In the genomic region with DNA sequence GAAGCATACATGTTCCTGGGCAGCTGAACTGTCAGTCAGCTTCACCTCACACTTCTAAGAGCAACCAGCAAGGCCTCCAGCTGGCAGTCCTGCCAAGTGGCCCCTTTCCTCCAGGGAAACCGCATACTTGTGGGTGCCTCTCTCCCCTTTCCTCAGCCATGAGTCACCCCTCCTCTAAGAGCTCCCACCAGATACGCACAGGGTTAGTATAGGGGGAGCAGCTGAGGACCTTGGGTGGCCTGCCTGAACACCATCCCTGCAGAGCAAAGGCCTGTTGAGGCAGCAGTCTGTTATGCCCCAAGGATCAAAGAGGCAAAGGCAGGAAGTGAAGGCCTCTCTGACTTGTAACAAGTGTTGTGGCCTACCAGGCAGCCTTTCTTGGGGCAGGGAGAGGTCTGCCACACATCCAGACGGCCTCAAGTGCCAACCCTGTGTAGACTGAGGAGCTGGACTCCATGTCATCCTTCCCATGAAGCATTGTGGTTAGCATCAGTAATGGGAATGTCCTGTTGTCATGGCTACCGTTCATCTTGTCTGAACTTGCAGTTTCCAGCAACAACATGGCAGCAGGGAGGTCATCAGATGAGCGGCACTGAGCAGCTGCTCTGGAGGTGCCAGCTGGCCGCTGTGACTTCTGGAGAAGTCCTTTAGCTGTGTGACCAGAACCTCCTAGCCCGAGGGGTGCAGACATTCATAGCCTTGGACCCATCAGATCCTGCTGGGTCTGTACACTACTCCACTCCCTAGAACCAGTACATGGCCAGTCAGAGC, we compare ENCODE assay signal across 11 mouse cellular contexts. TPM values are rescaled to one million over a fixed set of nuclear protein-coding genes. Genes with fewer than 3 reads are reported as not detected.
DNase-seq lines count a peak whose midpoint lies in the region; ATAC-seq lines count a peak whose summit lies in the region.
"Had no signal": no experiment of that assay in that cellular context is flagged by ENCODE, and none has a peak within 500 bp of the region (broad histone marks: within the 10 kb centered on the region; RNA-seq: fewer than 3 reads in every experiment).

No protein-coding gene starts in this region.

- no peaks in the 10 kb centered on the region for H3K36me3 ChIP-seq in heart, embryonic 10.5 days
- H3K36me3 ChIP-seq in neural tube, embryonic 13.5 days, result no peaks in the 10 kb centered on the region
- H3K36me3 ChIP-seq in neural tube, embryonic 15.5 days, result no peaks in the 10 kb centered on the region
- no peaks in the 10 kb centered on the region for H3K36me3 ChIP-seq in limb, embryonic 10.5 days
- H3K36me3 ChIP-seq: hindbrain, embryonic 15.5 days; lung, embryonic 15.5 days had no signal

- WGBS in heart, embryonic 10.5 days, result 71% methylated on average over 7 of the region's 7 CpGs
- WGBS in neural tube, embryonic 13.5 days, result 66% methylated on average over 7 of the region's 7 CpGs
- 52% methylated on average over 7 of the region's 7 CpGs for WGBS in neural tube, embryonic 15.5 days
- WGBS in limb, embryonic 10.5 days, result 72% methylated on average over 7 of the region's 7 CpGs

- H3K4me3 ChIP-seq in heart, embryonic 10.5 days, result 0 out of 2 replicates have a peak overlapping the region, but pooled peaks have one; percentile 9
- no peak overlapping the region for H3K4me3 ChIP-seq in neural tube, embryonic 13.5 days
- no peak overlapping the region for H3K4me3 ChIP-seq in neural tube, embryonic 15.5 days (replicated peaks)
- no peak overlapping the region for H3K4me3 ChIP-seq in limb, embryonic 10.5 days
- H3K4me3 ChIP-seq: erythroblast, embryonic 14.5 days; hindbrain, embryonic 15.5 days; lung, embryonic 15.5 days had no signal

- no peaks in the 10 kb centered on the region for H3K27me3 ChIP-seq in heart, embryonic 10.5 days (ENCODE audit: insufficient read depth, poor library complexity, severe bottlenecking)
- no peaks in the 10 kb centered on the region for H3K27me3 ChIP-seq in neural tube, embryonic 13.5 days
- H3K27me3 ChIP-seq in neural tube, embryonic 15.5 days (replicated peaks), result no peaks in the 10 kb centered on the region
- H3K27me3 ChIP-seq in limb, embryonic 10.5 days (ENCODE audit: low read depth, poor library complexity, severe bottlenecking), result 0 out of 2 replicates have a peak, but pooled peaks cover 6% of the 10 kb centered on the region
- H3K27me3 ChIP-seq: hindbrain, embryonic 15.5 days; lung, embryonic 15.5 days had no signal

- peaks cover 90% of the 10 kb centered on the region for H3K4me1 ChIP-seq in heart, embryonic 10.5 days
- peaks cover 59% of the 10 kb centered on the region for H3K4me1 ChIP-seq in neural tube, embryonic 13.5 days (replicated peaks)
- peaks cover 50% of the 10 kb centered on the region for H3K4me1 ChIP-seq in neural tube, embryonic 15.5 days
- peaks cover 62% of the 10 kb centered on the region for H3K4me1 ChIP-seq in limb, embryonic 10.5 days

- peak overlapping the region; percentile 73 for H3K27ac ChIP-seq in heart, embryonic 10.5 days
- 0 out of 2 replicates have a peak overlapping the region, but pooled peaks have one; percentile 23 for H3K27ac ChIP-seq in neural tube, embryonic 13.5 days (replicated peaks)
- no peak overlapping the region for H3K27ac ChIP-seq in neural tube, embryonic 15.5 days (replicated peaks)
- peak overlapping the region; percentile 42 for H3K27ac ChIP-seq in limb, embryonic 10.5 days
- H3K27ac ChIP-seq: hindbrain, embryonic 15.5 days; lung, embryonic 15.5 days had no signal

- H3K4me2 ChIP-seq in neural tube, embryonic 13.5 days, result no peak overlapping the region
- H3K4me2 ChIP-seq in neural tube, embryonic 15.5 days, result no peak overlapping the region
- H3K4me2 ChIP-seq: hindbrain, embryonic 15.5 days; lung, embryonic 15.5 days had no signal

- intact Hi-C loops in heart, postnatal 36 days (cut with DNase I), result no loop called here

- H3K9me3 ChIP-seq in heart, embryonic 10.5 days, result no peaks in the 10 kb centered on the region
- no peaks in the 10 kb centered on the region for H3K9me3 ChIP-seq in neural tube, embryonic 13.5 days
- no peaks in the 10 kb centered on the region for H3K9me3 ChIP-seq in neural tube, embryonic 15.5 days (replicated peaks)
- no peaks in the 10 kb centered on the region for H3K9me3 ChIP-seq in limb, embryonic 10.5 days (replicated peaks)
- H3K9me3 ChIP-seq: hindbrain, embryonic 15.5 days; lung, embryonic 15.5 days had no signal

- no peak for ATAC-seq in neural tube, embryonic 13.5 days (ENCODE audit: low read depth)
- ATAC-seq in neural tube, embryonic 15.5 days (ENCODE audit: low FRiP score), result no peak

- no peak overlapping the region for H3K9ac ChIP-seq in neural tube, embryonic 13.5 days
- H3K9ac ChIP-seq in neural tube, embryonic 15.5 days (replicated peaks), result no peak overlapping the region
- H3K9ac ChIP-seq: hindbrain, embryonic 15.5 days; lung, embryonic 15.5 days had no signal

- DNase-seq in heart, embryonic 10.5 days (ENCODE audit: low spot score), result no peak
- DNase-seq in heart, postnatal 36 days, result no peak
- DNase-seq in limb, embryonic 10.5 days (ENCODE audit: low spot score), result no peak
- peak; percentile 60 for DNase-seq in thymus, postnatal 4 days
- no peak for DNase-seq in ovary, postnatal 14 days (ENCODE audit: low spot score)
- DNase-seq in cerebellum, adult 11 months, result no peak

RNA-seq across cellular contexts. Expression of a gene that starts 40.4 kb away (rescaled TPM):
- 3.6 and 4.6 TPM in 2 replicates for polyA plus RNA-seq in heart, embryonic 10.5 days (2016; fragmentation: Nextera tagmentation; extraction: Ambion mirVana)
- 1 to 10 TPM in 1 of 2 experiments, under 1 TPM in 1; 0.89 to 1.7 TPM for total RNA-seq in heart, postnatal 36 days (2021)
- polyA plus RNA-seq in neural tube, embryonic 13.5 days (2015; fragmentation: Nextera tagmentation; extraction: Ambion mirVana), result 5.6 and 5.7 TPM in 2 replicates
- polyA plus RNA-seq in neural tube, embryonic 15.5 days (2015; fragmentation: Nextera tagmentation; extraction: Ambion mirVana), result 6.4 and 6.7 TPM in 2 replicates
- polyA plus RNA-seq in limb, embryonic 10.5 days (2016; fragmentation: Nextera tagmentation; extraction: Ambion mirVana), result 3.5 and 6.5 TPM in 2 replicates

RNA-seq across cellular contexts. Expression of a gene that starts 40.6 kb away (rescaled TPM):
- polyA plus RNA-seq in heart, embryonic 10.5 days (2016; fragmentation: Nextera tagmentation; extraction: Ambion mirVana), result 144 and 165 TPM in 2 replicates
- total RNA-seq in heart, postnatal 36 days (2021), result 10 to 100 TPM; 67.0 to 72.9 TPM
- polyA plus RNA-seq in neural tube, embryonic 13.5 days (2015; fragmentation: Nextera tagmentation; extraction: Ambion mirVana), result 136 and 141 TPM in 2 replicates
- polyA plus RNA-seq in neural tube, embryonic 15.5 days (2015; fragmentation: Nextera tagmentation; extraction: Ambion mirVana), result 130 and 139 TPM in 2 replicates
- polyA plus RNA-seq in limb, embryonic 10.5 days (2016; fragmentation: Nextera tagmentation; extraction: Ambion mirVana), result 133 and 142 TPM in 2 replicates

RNA-seq across cellular contexts. Expression of a gene that starts 60.0 kb away (rescaled TPM):
- polyA plus RNA-seq in heart, embryonic 10.5 days (2016; fragmentation: Nextera tagmentation; extraction: Ambion mirVana), result 17.3 and 19.4 TPM in 2 replicates
- 10 to 100 TPM; 19.4 to 23.1 TPM for total RNA-seq in heart, postnatal 36 days (2021)
- polyA plus RNA-seq in neural tube, embryonic 13.5 days (2015; fragmentation: Nextera tagmentation; extraction: Ambion mirVana), result 15.9 and 17.8 TPM in 2 replicates
- 22.3 and 23.5 TPM in 2 replicates for polyA plus RNA-seq in neural tube, embryonic 15.5 days (2015; fragmentation: Nextera tagmentation; extraction: Ambion mirVana)
- 23.8 and 26.0 TPM in 2 replicates for polyA plus RNA-seq in limb, embryonic 10.5 days (2016; fragmentation: Nextera tagmentation; extraction: Ambion mirVana)
